Mouse (Mus musculus) neutrophil, adult 59 days (primary cell): ENCODE measurements around the gene Ctxn1. TPM values are rescaled to one million over a fixed set of nuclear protein-coding genes. Genes with fewer than 3 reads are reported as not detected.

Experiments used
- total RNA-seq, 2 experiments: library from RNA; stranded (reverse); gene quantifications; 1 replicate in 1 of 2; 2 replicates in 1 of 2; pipeline ENCODE4 v1.2.4; 2023

Gene Ctxn1
- total RNA-seq, result under 1 TPM in 1 of 2 experiments, not detected in 1; 0.42 TPM

GRCm38 (mm10) chr8:4259125-4259804, at the start of gene Ctxn1:
Ctxn1 (minus strand) TSS chr8:4259274.

DNA sequence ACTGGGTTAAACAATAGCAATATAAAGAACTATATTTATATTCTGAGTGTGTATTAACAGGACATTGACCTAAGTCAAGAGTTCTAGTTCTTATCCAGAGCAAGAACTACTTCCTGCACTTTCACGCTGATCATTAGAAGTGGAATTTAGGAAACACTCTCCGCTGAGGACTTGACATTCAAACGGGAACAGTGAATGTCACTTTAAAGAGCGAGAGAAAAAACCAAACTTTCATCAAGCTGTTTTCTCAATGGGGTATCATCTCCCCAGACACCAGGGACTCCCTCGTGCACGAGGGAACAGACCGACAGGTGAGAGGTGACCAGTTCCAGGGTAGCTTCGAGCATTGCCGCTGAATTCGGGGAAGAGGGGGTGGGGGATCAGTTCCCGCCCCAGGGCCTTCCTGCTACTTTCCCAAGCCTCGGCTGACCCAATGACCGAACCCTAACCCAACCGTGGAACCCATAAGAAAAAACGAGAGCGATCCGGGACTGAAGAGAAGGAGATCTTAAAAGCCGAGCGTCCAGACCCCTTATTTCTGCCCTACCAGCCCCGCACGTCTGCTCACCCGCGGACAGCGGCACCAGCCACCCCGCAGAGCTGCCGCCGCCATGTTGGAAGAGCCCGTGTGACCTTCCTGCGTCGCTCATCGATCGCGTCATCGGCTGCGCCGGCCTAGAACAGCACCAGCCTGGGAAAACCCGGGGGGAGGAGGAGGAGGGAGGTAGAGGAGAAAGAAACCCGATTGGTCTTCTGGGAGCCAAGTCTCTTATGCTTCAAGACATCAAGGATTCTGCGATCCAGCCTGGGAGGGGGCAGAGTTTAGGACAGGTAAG, 16.4 kb upstream of the Ctxn1 start, which contains the start of gene Timm44:
Gene Timm44 (minus strand): TSS at position 639 of the 836 bp plus-strand sequence.

DNA sequence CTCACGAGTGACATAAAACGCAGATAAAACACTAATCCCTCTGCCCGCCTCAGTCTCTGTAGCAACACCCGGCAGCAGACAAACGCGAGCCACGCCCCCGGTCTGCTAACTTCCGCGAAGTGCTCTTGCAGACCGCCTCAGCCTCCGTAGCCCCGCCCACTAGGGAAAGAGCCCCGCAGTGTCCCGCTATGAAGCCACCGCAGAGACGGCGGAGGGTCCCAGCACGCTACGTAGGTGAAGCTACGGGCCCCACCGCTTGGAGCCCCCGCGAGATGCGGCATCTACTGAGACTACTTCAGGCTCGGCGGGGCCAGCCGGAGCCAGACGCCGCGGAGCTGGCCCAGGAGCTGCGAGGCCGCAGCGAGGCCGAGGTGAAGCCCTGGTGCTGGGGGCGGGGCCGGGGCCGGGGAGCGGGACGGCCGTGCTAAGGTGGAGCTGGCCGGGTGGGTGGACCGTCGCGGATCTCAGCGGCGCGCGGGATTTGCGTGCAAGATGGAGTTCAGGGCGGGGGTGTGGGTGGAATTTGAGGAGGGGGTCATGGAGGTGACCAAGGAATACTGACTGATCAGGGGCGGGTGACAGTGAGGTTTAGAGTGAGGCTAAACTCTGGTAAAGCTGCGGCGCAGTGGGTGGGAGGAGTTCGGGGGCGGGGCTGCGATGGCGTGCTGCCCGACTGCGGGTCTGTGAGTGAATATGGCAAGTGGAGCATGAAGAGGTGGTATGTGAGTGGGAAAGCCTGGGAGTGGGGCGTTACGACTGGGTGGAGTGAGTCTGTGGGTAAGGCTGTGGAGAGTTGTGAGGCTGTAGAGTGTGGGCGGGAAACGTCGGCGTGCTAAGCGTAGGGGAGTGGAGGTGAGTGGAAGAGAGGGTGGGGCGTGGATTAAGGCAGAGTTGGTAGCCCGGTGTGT, 5.9 kb downstream of the Ctxn1 start, which contains the start of gene Snapc2:
Gene Snapc2 (plus strand): TSS at position 147 of the 908 bp plus-strand sequence.

DNA sequence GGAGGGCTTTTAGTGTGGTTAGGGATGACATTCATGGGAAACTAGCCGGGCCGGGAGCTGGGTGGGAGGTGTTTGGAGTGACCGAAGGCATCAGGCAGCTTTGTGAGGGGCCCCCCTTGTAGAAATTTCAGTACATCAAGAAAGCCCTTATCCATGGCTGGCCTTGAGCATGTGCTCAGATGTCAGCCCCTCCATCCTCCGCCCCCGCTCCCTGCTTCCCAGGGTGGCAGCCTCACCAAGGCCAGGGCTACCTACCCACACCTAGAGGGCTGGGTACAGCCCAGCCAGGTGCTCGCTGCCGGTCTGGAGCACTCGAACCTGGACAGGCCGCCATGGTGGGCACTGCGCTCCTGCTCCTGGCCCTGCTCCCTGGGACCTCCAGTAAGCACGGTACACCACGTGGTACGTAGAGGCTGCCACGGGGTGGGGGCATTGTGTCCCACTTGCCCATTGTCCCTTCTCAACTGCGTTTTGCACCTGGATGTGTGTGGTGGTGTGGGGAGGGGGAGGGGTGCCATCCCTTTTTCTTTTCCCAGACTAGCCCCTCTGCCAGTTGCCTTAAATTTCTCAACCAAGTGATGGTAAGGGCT, 11.0 kb downstream of the Ctxn1 start, which contains the start of gene Tgfbr3l:
Gene Tgfbr3l (plus strand): TSS at position 264 of the 590 bp plus-strand sequence.

GRCm38 (mm10) chr8:4238434-4239192, 20.5 kb downstream of the Ctxn1 start, which contains the start of the genes Map2k7 and Gm49320:
Map2k7 (plus strand) TSS chr8:4238740.
Gm49320 (plus strand) TSS chr8:4238865.

GRCm38 (mm10) chr8:4226739-4227347, 32.2 kb downstream of the Ctxn1 start, which contains the start of gene Lrrc8e:
Lrrc8e (plus strand) TSS chr8:4226827.

GRCm38 (mm10) chr8:4216791-4217621, 42.1 kb downstream of the Ctxn1 start, which contains the start of gene Prr36:
Prr36 (minus strand) TSS chr8:4217459.

Other genes starting within 250 kb of the Ctxn1 start
- gene Cd209f, start 153.4 kb downstream of the Ctxn1 start, total RNA-seq, result not detected
- not detected for gene Cd209g, start 125.2 kb downstream of the Ctxn1 start, total RNA-seq
- gene Evi5l, start 92.7 kb downstream of the Ctxn1 start, total RNA-seq, result 10 to 100 TPM; 11.0 to 13.2 TPM
- under 1 TPM; 0.40 to 0.47 TPM for gene Prr36, start 41.8 kb downstream of the Ctxn1 start, total RNA-seq
- gene Lrrc8e, start 32.4 kb downstream of the Ctxn1 start, total RNA-seq, result not detected
- gene Map2k7, start 20.5 kb downstream of the Ctxn1 start, total RNA-seq, result 10 to 100 TPM; 44.6 to 59.4 TPM
- 1 to 10 TPM in 1 of 2 experiments, under 1 TPM in 1; 0.64 to 1.0 TPM for gene Gm49320, start 20.4 kb downstream of the Ctxn1 start, total RNA-seq
- 1 to 10 TPM; 5.1 to 6.2 TPM for gene Tgfbr3l, start 11.1 kb downstream of the Ctxn1 start, total RNA-seq
- 10 to 100 TPM; 13.9 to 14.1 TPM for gene Snapc2, start 6.2 kb downstream of the Ctxn1 start, total RNA-seq
- gene Timm44, start 16.6 kb upstream of the Ctxn1 start, total RNA-seq, result 10 to 100 TPM; 24.4 to 34.6 TPM
- 10 to 100 TPM in 1 of 2 experiments, 1 to 10 TPM in 1; 9.7 to 13.6 TPM for gene Ccl25, start 65.9 kb upstream of the Ctxn1 start, total RNA-seq
- 10 to 100 TPM; 63.5 to 73.2 TPM for gene Elavl1, start 66.1 kb upstream of the Ctxn1 start, total RNA-seq
- gene Cers4, start 233.8 kb upstream of the Ctxn1 start, total RNA-seq, result 1 to 10 TPM; 5.0 to 5.2 TPM